Mouse (Mus musculus) midbrain, embryonic 13.5 days (tissue): ENCODE measurements around the gene Skap1. TPM values are rescaled to one million over a fixed set of nuclear protein-coding genes. Genes with fewer than 3 reads are reported as not detected.
A peak's percentile ranks its signal among the peaks of the same experiment; 100 is the strongest.
"Not testable (repeated sequence)": the region's sequence is repeated elsewhere in the genome, so short reads cannot be mapped to it uniquely, and the experiment has no call there.

Experiments
- ATAC-seq: fragments of 200-750 bp; cut with Nextera tagmentation; 2 replicates; pipeline ENCODE4 v1.8.0; 2017; ENCODE audit warnings: mild to moderate bottlenecking, moderate TSS enrichment, moderate library complexity
- H3K27ac ChIP-seq: fragments of 300-500 bp; sonication (generic); 2 replicates; pipeline ENCODE4 v1.5.1; 2015; ENCODE audit warnings: inconsistent platforms, mild to moderate bottlenecking, moderate library complexity
- H3K27me3 ChIP-seq: fragments of 300-500 bp; sonication (generic); 2 replicates; pipeline ENCODE4 v1.6.1; 2015; ENCODE audit warnings: mild to moderate bottlenecking, inconsistent platforms
- H3K36me3 ChIP-seq: fragments of 300-500 bp; sonication (generic); 2 replicates; pipeline ENCODE4 v1.6.1; 2015; ENCODE audit warnings: mild to moderate bottlenecking, inconsistent platforms
- H3K4me1 ChIP-seq: fragments of 300-500 bp; sonication (generic); replicated peaks from 2 replicates; pipeline ENCODE4 v1.6.1; 2015; ENCODE audit warnings: inconsistent platforms
- H3K4me2 ChIP-seq: fragments of 300-500 bp; sonication (generic); replicated peaks from 2 replicates; pipeline ENCODE4 v1.6.1; 2015; ENCODE audit warnings: moderate library complexity, mild to moderate bottlenecking, inconsistent platforms
- H3K4me3 ChIP-seq: fragments of 300-500 bp; sonication (generic); replicated peaks from 2 replicates; pipeline ENCODE4 v1.5.1; 2015; ENCODE audit warnings: mild to moderate bottlenecking, inconsistent platforms
- H3K9ac ChIP-seq: fragments of 300-500 bp; sonication (generic); replicated peaks from 2 replicates; pipeline ENCODE4 v1.6.1; 2015; ENCODE audit warnings: mild to moderate bottlenecking, inconsistent platforms
- H3K9me3 ChIP-seq: fragments of 300-500 bp; sonication (generic); 2 replicates; pipeline ENCODE4 v1.6.1; 2016; ENCODE audit warnings: mild to moderate bottlenecking, inconsistent platforms
- WGBS: fragments of 180-500 bp; shearing (Covaris S2); methylation state at CpG from one replicate; pipeline ENCODE4 v1.1.7; 2015; 5-methylcytosine and 5-hydroxymethylcytosine counted together
- polyA plus RNA-seq: library from polyadenylated mRNA; unstranded; fragments of >200 nt; fragmentation: Nextera tagmentation; extraction: Ambion mirVana; gene quantifications from 2 replicates; pipeline ENCODE4 v1.2.1, GENCODE M21; 2015

Gene Skap1
- polyA plus RNA-seq, 1 experiment from 2014 or later: 3.4 TPM

- ATAC-seq: peak; percentile 100
- Histone ChIP-seq H3K27ac (peak within 1 kb of the TSS; percentile 68), H3K4me3 (peak within 1 kb of the TSS; percentile 79), H3K4me2 (peak within 1 kb of the TSS; percentile 78), H3K27me3 (no peaks in the 10 kb centered on the region), H3K36me3 (peaks cover 17% of the 10 kb centered on the region), H3K9me3 (no peaks in the 10 kb centered on the region), H3K9ac (peak within 1 kb of the TSS; percentile 76), H3K4me1 (peaks cover 30% of the 10 kb centered on the region)
- WGBS: 1% methylated on average over 59 of the region's 59 CpGs
Observed at GRCm38 (mm10) chr11:96776968-96777962, 312.9 kb downstream of the Skap1 start, which contains the start of gene Snx11. Gene Snx11 (minus strand): TSS chr11:96777559.

GRCm38 (mm10) chr11:96778061-96778627, 313.8 kb downstream of the Skap1 start:
- H3K27ac ChIP-seq: peak overlapping the region; percentile 68
- not testable (repeated sequence) for H3K36me3 ChIP-seq, H3K27me3 ChIP-seq, H3K9me3 ChIP-seq, ATAC-seq
- H3K4me1 ChIP-seq: peaks cover 30% of the 10 kb centered on the region
- peak overlapping the region; percentile 76; the same call in 1 of the 2 replicates for H3K9ac ChIP-seq
- WGBS: 75% methylated on average over 10 of the region's 10 CpGs
- H3K4me2 ChIP-seq: peak overlapping the region; percentile 78
- H3K4me3 ChIP-seq: peak overlapping the region; percentile 79

DNA sequence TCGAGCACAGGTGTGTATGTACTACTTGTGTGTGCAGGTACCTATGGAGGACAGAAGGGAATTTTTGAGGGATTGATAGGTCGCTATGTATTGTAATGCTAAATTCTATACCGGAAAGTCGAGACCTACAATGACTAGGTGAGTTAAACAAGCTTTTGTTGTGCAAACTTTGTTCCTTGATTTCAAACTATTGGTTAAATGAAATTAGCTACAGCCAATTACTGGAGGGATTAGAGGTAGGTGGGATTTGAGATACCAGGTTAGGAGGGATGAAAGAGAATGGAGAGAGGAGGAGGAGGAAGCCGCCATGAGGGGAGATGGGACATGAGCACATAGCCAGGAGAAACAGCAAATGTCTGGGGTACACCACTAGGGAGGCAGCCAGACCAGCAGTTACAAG, 315.9 kb downstream of the Skap1 start:
- no peaks in the 10 kb centered on the region for H3K36me3 ChIP-seq
- ATAC-seq: no peak
- WGBS: 76% methylated on average over 5 of the region's 5 CpGs

DNA sequence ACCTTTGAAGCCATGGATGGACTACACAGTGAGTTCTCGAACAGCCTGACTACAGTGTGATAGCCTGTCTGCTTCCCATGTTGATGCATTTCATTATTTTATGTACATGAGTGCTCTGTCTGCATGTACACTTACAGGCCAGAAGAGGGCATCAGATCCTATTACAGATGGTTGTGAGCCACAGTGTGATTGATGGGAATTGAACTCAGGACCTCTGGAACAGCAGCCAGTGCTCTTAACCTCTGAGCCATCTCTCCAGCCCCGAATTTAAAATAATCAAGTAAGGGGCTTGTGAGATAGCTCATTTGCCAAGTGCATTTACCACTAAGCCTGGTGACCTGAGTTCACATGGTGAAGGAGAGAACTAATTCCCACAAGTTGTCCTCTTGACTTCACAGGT, 317.0 kb downstream of the Skap1 start:
- Histone ChIP-seq H3K4me3 (no peak overlapping the region), H3K27ac (no peak overlapping the region), H3K4me2 (no peak overlapping the region), H3K9me3 (no peaks in the 10 kb centered on the region), H3K36me3 (no peaks in the 10 kb centered on the region), H3K9ac (no peak overlapping the region), H3K4me1 (peaks cover 10% of the 10 kb centered on the region), H3K27me3 (no peaks in the 10 kb centered on the region)
- no peak for ATAC-seq
- 83% methylated on average over 2 of the region's 2 CpGs for WGBS

More for the DNA sequence above, 315.9 kb downstream of the Skap1 start:
- Histone ChIP-seq H3K9ac (no peak overlapping the region), H3K4me2 (no peak overlapping the region), H3K4me1 (peaks cover 21% of the 10 kb centered on the region), H3K27me3 (no peaks in the 10 kb centered on the region), H3K4me3 (no peak overlapping the region), H3K27ac (no peak overlapping the region), H3K9me3 (no peaks in the 10 kb centered on the region)

DNA sequence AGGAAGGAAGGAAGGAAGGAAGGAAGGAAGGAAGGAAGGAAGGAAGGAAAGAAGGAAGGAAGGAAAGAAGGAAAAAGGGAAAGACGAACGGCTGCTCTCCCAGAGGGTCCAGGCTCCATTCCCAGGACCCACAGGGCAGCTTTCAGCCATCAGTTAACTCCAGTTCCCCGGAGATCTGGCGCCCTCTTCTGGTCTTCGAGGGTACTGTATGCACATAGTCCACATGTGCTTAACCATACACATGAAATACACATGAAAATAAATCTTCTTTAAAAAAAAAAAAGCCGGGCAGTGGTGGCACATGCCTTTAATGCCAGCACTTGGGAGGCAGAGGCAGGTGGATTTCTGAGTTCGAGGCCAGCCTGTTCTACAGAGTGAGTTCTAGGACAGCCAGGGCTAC, 320.5 kb downstream of the Skap1 start:
- not testable (repeated sequence) for ATAC-seq, H3K4me3 ChIP-seq, H3K9ac ChIP-seq, H3K36me3 ChIP-seq, H3K9me3 ChIP-seq, H3K4me1 ChIP-seq, H3K4me2 ChIP-seq, H3K27ac ChIP-seq, H3K27me3 ChIP-seq
- WGBS: 15% methylated on average over 7 of the region's 7 CpGs

DNA sequence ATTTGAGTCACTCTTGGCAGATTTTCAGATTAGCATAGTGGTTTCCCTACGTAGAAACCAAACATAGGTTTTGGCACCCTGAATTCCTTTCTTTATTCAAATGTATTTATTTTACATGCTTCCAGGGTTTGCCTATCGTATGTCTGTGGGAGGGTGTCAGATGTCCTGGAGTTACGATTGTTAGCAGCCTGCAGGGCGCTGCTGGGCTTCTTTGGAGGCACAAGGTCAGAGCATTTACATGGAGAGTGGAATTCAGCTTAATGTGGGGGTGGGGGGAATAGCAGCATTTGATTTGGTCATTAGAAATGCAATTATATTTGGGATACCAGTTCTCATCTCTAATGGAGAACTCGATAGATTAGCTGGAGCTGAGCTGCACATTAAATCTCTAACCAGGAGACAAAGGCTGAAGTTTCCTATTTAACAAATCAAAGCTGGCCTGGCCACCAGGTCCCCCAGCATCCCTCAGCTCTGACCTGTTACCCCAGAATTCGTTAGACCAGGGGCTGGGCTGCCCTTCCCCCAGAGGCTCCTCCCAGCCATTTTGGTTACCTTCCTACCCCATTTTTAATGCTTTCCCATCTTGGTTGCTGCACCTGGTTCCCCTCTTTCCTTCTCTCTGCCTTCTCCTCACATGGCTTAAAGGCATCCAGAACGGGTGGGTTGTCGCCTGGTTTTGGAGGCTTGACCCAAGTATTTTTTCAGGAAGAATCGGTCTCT, 322.5 kb downstream of the Skap1 start:
- Histone ChIP-seq H3K36me3 (no peaks in the 10 kb centered on the region), H3K27me3 (no peaks in the 10 kb centered on the region), H3K4me1 (peaks cover 26% of the 10 kb centered on the region), H3K9me3 (no peaks in the 10 kb centered on the region), H3K4me3 (no peak overlapping the region), H3K27ac (no peak overlapping the region), H3K4me2 (no peak overlapping the region), H3K9ac (no peak overlapping the region)
- no peak for ATAC-seq
- WGBS: 34% methylated on average over 9 of the region's 9 CpGs

- H3K9me3 ChIP-seq: no peaks in the 10 kb centered on the region
- 1% methylated on average over 92 of the region's 93 CpGs for WGBS
- H3K4me2 ChIP-seq: peak within 1 kb of the TSS; percentile 74
- no peaks in the 10 kb centered on the region for H3K27me3 ChIP-seq
- peak within 1 kb of the TSS; percentile 97 for H3K27ac ChIP-seq
- peak within 1 kb of the TSS; percentile 90 for H3K9ac ChIP-seq
- peaks cover 48% of the 10 kb centered on the region for H3K4me1 ChIP-seq
- H3K36me3 ChIP-seq: no peaks in the 10 kb centered on the region
- ATAC-seq: peak; percentile 99
- H3K4me3 ChIP-seq: peak within 1 kb of the TSS; percentile 75
Observed at GRCm38 (mm10) chr11:96788871-96789795, 324.7 kb downstream of the Skap1 start, which contains the start of gene Cbx1. Gene Cbx1 (plus strand): TSS chr11:96789127.

DNA sequence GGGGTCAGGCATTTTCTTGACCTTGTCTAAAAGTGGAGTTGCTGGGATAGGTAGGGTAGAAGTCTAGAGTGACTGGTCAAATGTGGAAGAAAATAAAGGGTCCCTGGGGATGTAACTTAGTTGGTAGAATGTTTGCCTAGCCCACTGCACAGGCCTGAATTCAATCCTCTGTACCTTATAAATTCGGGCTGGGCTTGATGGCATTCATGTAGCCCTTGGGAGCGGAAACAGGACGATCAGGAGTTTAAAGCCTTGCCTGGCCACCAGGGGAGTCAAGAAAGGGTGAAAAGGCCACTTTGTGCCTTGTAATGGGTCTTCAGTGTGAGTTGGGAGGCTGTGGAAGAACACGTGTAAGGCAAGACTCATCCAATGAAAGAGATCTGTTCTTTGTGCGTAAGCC, 325.6 kb downstream of the Skap1 start:
- ATAC-seq: no peak
- Histone ChIP-seq H3K9me3 (no peaks in the 10 kb centered on the region), H3K4me3 (peak overlapping the region; percentile 75), H3K4me2 (peak overlapping the region; percentile 74), H3K9ac (peak overlapping the region; percentile 90), H3K27me3 (no peaks in the 10 kb centered on the region), H3K27ac (no peak overlapping the region), H3K4me1 (peaks cover 48% of the 10 kb centered on the region), H3K36me3 (peaks cover 3% of the 10 kb centered on the region; the same call in 1 of the 2 replicates)
- WGBS: 7% methylated on average over 5 of the region's 5 CpGs

GRCm38 (mm10) chr11:96790681-96791080, 326.3 kb downstream of the Skap1 start:
- WGBS: 3% methylated on average over 1 of the region's 1 CpGs
- peak overlapping the region; percentile 74 for H3K4me2 ChIP-seq
- H3K36me3 ChIP-seq: peaks cover 10% of the 10 kb centered on the region
- H3K9ac ChIP-seq: peak overlapping the region; percentile 90; the same call in 1 of the 2 replicates
- no peaks in the 10 kb centered on the region for H3K27me3 ChIP-seq
- no peak for ATAC-seq
- peak overlapping the region; percentile 75 for H3K4me3 ChIP-seq
- no peak overlapping the region for H3K27ac ChIP-seq
- no peaks in the 10 kb centered on the region for H3K9me3 ChIP-seq
- peaks cover 48% of the 10 kb centered on the region for H3K4me1 ChIP-seq

- 97% methylated on average over 13 of the region's 13 CpGs for WGBS
- H3K9me3 ChIP-seq: no peaks in the 10 kb centered on the region
- H3K4me1 ChIP-seq: peaks cover 36% of the 10 kb centered on the region
- no peak overlapping the region for H3K27ac ChIP-seq
- peaks cover 27% of the 10 kb centered on the region for H3K36me3 ChIP-seq
- no peak for ATAC-seq
- no peak overlapping the region for H3K4me3 ChIP-seq
- no peak overlapping the region for H3K4me2 ChIP-seq
- no peak overlapping the region for H3K9ac ChIP-seq
- no peaks in the 10 kb centered on the region for H3K27me3 ChIP-seq
Observed at GRCm38 (mm10) chr11:96795491-96795890, 331.1 kb downstream of the Skap1 start.

GRCm38 (mm10) chr11:96796081-96796480, 331.7 kb downstream of the Skap1 start:
- Histone ChIP-seq H3K4me2 (no peak overlapping the region), H3K36me3 (peaks cover 32% of the 10 kb centered on the region), H3K27me3 (no peaks in the 10 kb centered on the region), H3K4me1 (peaks cover 30% of the 10 kb centered on the region), H3K9ac (no peak overlapping the region), H3K9me3 (no peaks in the 10 kb centered on the region), H3K4me3 (no peak overlapping the region), H3K27ac (no peak overlapping the region)
- ATAC-seq: no peak
- 97% methylated on average over 2 of the region's 2 CpGs for WGBS
